Comparison of ENCODE assay signal across 26 mouse cellular contexts in genomic region chr1:74384525-74384924, GRCm38 (mm10). TPM values are rescaled to one million over a fixed set of nuclear protein-coding genes. Genes with fewer than 3 reads are reported as not detected.
"Had no signal": no experiment of that assay in that cellular context is flagged by ENCODE, and none has a peak within 500 bp of the region (broad histone marks: within the 10 kb centered on the region; RNA-seq: fewer than 3 reads in every experiment).

No protein-coding gene starts in this region.

- H3K4me2 ChIP-seq: heart, embryonic 11.5 days; heart, embryonic 13.5 days; heart, embryonic 15.5 days; hindbrain, embryonic 13.5 days; hindbrain, embryonic 15.5 days; kidney, embryonic 15.5 days; limb, embryonic 13.5 days; limb, embryonic 15.5 days; liver, embryonic 13.5 days; liver, embryonic 15.5 days had no signal

- H3K27me3 ChIP-seq: heart, embryonic 13.5 days; heart, embryonic 15.5 days; hindbrain, embryonic 15.5 days; kidney, embryonic 15.5 days; limb, embryonic 13.5 days; limb, embryonic 15.5 days; liver, embryonic 13.5 days; liver, embryonic 15.5 days had no signal

- H3K9me3 ChIP-seq: heart, embryonic 13.5 days; heart, embryonic 15.5 days; hindbrain, embryonic 13.5 days; hindbrain, embryonic 15.5 days; kidney, embryonic 15.5 days; limb, embryonic 13.5 days; limb, embryonic 15.5 days; liver, embryonic 13.5 days; liver, embryonic 15.5 days had no signal

- H3K36me3 ChIP-seq: heart, embryonic 13.5 days; heart, embryonic 15.5 days; hindbrain, embryonic 13.5 days; hindbrain, embryonic 15.5 days; kidney, embryonic 15.5 days; limb, embryonic 13.5 days; limb, embryonic 15.5 days; liver, embryonic 13.5 days; liver, embryonic 15.5 days had no signal

- H3K4me3 ChIP-seq: heart, adult 2 months; heart, embryonic 13.5 days; heart, embryonic 15.5 days; hindbrain, embryonic 13.5 days; hindbrain, embryonic 15.5 days; kidney, embryonic 15.5 days; limb, embryonic 13.5 days; limb, embryonic 15.5 days; liver, embryonic 13.5 days; liver, embryonic 15.5 days had no signal

- ATAC-seq: hindbrain, postnatal 0 days; intestine, embryonic 16.5 days had no signal

- H3K27ac ChIP-seq: heart, adult 2 months; heart, embryonic 13.5 days; heart, embryonic 15.5 days; hindbrain, embryonic 13.5 days; hindbrain, embryonic 15.5 days; hindbrain, postnatal 0 days; kidney, embryonic 15.5 days; kidney, postnatal 0 days; limb, embryonic 13.5 days; limb, embryonic 15.5 days; liver, embryonic 13.5 days; liver, embryonic 15.5 days had no signal

- H3K9ac ChIP-seq: heart, embryonic 13.5 days; heart, embryonic 15.5 days; hindbrain, embryonic 13.5 days; hindbrain, embryonic 15.5 days; kidney, embryonic 15.5 days; limb, embryonic 13.5 days; limb, embryonic 15.5 days; liver, embryonic 13.5 days; liver, embryonic 15.5 days had no signal

- DNase-seq: gastrocnemius, postnatal 14 days; gastrocnemius, postnatal 36 days; heart, adult 2 months; heart, postnatal 14 days; heart, postnatal 36 days; kidney, adult 11 months; kidney, adult 2 months; kidney, adult 9 months; kidney, postnatal 14 days; kidney, postnatal 36 days; layer of hippocampus, adult 9-11 months; layer of hippocampus, postnatal 36 days; left cerebral cortex, postnatal 4 days; liver, embryonic 13.5 days had no signal

RNA-seq across cellular contexts. Expression of gene Catip, which starts 22.6 kb away (rescaled TPM):
- polyA plus RNA-seq: liver, embryonic 15.5 days had no signal
